Mouse (Mus musculus): ENCODE measurements at regions not wholly inside any gene's neighbourhood (a gene's known extent, or its start where the extent isn't known, plus 50 kb on each side); places are given as distances from the start of the nearest gene placed in this dataset.
"Not testable (repeated sequence)": the region's sequence is repeated elsewhere in the genome, so short reads cannot be mapped to it uniquely, and the experiment has no call there.

- Histone ChIP-seq H3K4me3 (replicated peaks) (no peak overlapping the region), H3K27me3 (ENCODE audit: control insufficient read depth) (no peaks in the 10 kb centered on the region), H3K36me3 (ENCODE audit: control insufficient read depth) (no peaks in the 10 kb centered on the region), H3K4me1 (ENCODE audit: control insufficient read depth) (peaks cover 6% of the 10 kb centered on the region), H3K9me3 (ENCODE audit: control insufficient read depth, low read length) (no peaks in the 10 kb centered on the region)
- TF ChIP-seq GATA1 (IDR thresholded peaks at IDR 0.05; ENCODE audit: low read length) (no peak), TAL1 (IDR thresholded peaks at IDR 0.05; ENCODE audit: low read length) (no peak)
These were observed 94.8 kb upstream of the Mdm1 start for GRCm38 (mm10) chr10:118046831-118047230.

DNA sequence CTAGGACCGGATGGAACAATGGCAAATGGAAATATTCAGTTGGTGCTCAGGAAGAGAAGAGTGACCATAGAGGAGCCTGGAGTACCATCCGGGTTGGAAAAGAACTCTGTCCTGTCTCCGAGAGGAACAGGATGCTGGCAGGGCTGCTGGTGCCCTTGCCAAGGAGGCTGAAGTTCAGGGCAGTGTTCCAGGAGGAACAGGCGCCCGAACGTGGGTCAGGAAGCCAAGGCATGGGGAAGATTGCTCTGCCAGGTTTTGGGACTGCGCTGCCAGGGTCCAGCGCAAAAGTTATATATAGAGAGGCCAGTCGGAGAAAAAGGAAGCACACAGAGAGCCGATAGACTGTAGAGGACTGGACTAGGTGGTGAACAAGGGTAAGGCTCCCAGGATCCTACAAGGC is 92.3 kb upstream of the Mdm1 start:
- H3K36me3 ChIP-seq (ENCODE audit: control insufficient read depth): no peaks in the 10 kb centered on the region
- H3K27me3 ChIP-seq (ENCODE audit: control insufficient read depth): no peaks in the 10 kb centered on the region
- H3K4me1 ChIP-seq (ENCODE audit: control insufficient read depth): peaks cover 6% of the 10 kb centered on the region
- TF ChIP-seq TAL1 (IDR thresholded peaks at IDR 0.05; ENCODE audit: low read length) (no peak), GATA1 (IDR thresholded peaks at IDR 0.05; ENCODE audit: low read length) (no peak)
- no peaks in the 10 kb centered on the region; the same call in 1 of the 2 replicates for H3K9me3 ChIP-seq (ENCODE audit: control insufficient read depth, low read length)
- no peak overlapping the region for H3K4me3 ChIP-seq (replicated peaks)

DNA sequence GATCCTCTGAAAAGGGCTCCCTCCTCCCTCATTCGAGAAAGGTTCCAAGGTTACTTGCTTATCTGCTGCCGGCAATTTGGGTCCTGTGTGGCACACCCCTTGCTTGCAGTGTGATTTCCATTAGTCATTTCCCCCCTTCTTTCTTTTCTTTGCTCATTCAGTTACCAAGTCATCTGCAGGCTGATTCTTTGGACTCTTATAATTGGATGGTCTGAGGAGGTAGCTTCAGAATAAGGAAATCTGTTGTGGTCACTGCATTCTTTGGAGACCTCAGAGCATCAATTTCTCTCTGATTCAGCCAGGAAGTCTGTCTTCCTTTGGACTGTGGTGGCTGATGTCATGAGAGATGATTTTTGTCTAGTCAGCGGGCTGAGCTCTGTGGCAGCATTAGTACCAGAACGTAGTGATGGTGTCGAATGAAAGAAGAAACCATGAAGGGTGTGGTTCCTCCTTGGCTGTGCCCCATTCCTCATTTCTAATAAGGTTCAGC is 91.4 kb upstream of the Mdm1 start:
- Histone ChIP-seq H3K36me3 (ENCODE audit: control insufficient read depth) (no peaks in the 10 kb centered on the region), H3K9me3 (ENCODE audit: control insufficient read depth, low read length) (no peaks in the 10 kb centered on the region; the same call in 1 of the 2 replicates), H3K4me1 (ENCODE audit: control insufficient read depth) (peaks cover 6% of the 10 kb centered on the region), H3K27me3 (ENCODE audit: control insufficient read depth) (no peaks in the 10 kb centered on the region), H3K4me3 (replicated peaks) (no peak overlapping the region)
- TF ChIP-seq TAL1 (IDR thresholded peaks at IDR 0.05; ENCODE audit: low read length): no peak
- TF ChIP-seq GATA1 (IDR thresholded peaks at IDR 0.05; ENCODE audit: low read length): no peak

GRCm38 (mm10) chr10:118052042-118052441 is 89.6 kb upstream of the Mdm1 start:
- Histone ChIP-seq H3K36me3 (ENCODE audit: control insufficient read depth) (no peaks in the 10 kb centered on the region), H3K4me1 (ENCODE audit: control insufficient read depth) (peaks cover 6% of the 10 kb centered on the region), H3K9me3 (ENCODE audit: control insufficient read depth, low read length) (no peaks in the 10 kb centered on the region; the same call in 1 of the 2 replicates), H3K4me3 (replicated peaks) (no peak overlapping the region), H3K27me3 (ENCODE audit: control insufficient read depth) (no peaks in the 10 kb centered on the region)
- TF ChIP-seq GATA1 (IDR thresholded peaks at IDR 0.05; ENCODE audit: low read length) (no peak), TAL1 (IDR thresholded peaks at IDR 0.05; ENCODE audit: low read length) (no peak)

- TF ChIP-seq GATA1 (IDR thresholded peaks at IDR 0.05; ENCODE audit: low read length) (no peak), TAL1 (IDR thresholded peaks at IDR 0.05; ENCODE audit: low read length) (no peak)
- H3K4me1 ChIP-seq (ENCODE audit: control insufficient read depth): peaks cover 6% of the 10 kb centered on the region
- no peak overlapping the region for H3K4me3 ChIP-seq (replicated peaks)
- no peaks in the 10 kb centered on the region; the same call in 1 of the 2 replicates for H3K9me3 ChIP-seq (ENCODE audit: control insufficient read depth, low read length)
- H3K36me3 ChIP-seq (ENCODE audit: control insufficient read depth): no peaks in the 10 kb centered on the region
- H3K27me3 ChIP-seq (ENCODE audit: control insufficient read depth): no peaks in the 10 kb centered on the region
These were observed 89.1 kb upstream of the Mdm1 start for GRCm38 (mm10) chr10:118052477-118052876.

- Histone ChIP-seq H3K9me3 (ENCODE audit: control insufficient read depth, low read length) (peaks cover under 1% of the 10 kb centered on the region; the same call in 1 of the 2 replicates), H3K27me3 (ENCODE audit: control insufficient read depth) (no peaks in the 10 kb centered on the region), H3K4me3 (replicated peaks) (no peak overlapping the region), H3K4me1 (ENCODE audit: control insufficient read depth) (peaks cover 6% of the 10 kb centered on the region), H3K36me3 (ENCODE audit: control insufficient read depth) (no peaks in the 10 kb centered on the region)
- TF ChIP-seq GATA1 (IDR thresholded peaks at IDR 0.05; ENCODE audit: low read length): no peak
- TF ChIP-seq TAL1 (IDR thresholded peaks at IDR 0.05; ENCODE audit: low read length): no peak
These were observed 88.6 kb upstream of the Mdm1 start for GRCm38 (mm10) chr10:118053037-118053436.

- Histone ChIP-seq H3K27me3 (ENCODE audit: control insufficient read depth) (no peaks in the 10 kb centered on the region), H3K4me1 (ENCODE audit: control insufficient read depth) (no peaks in the 10 kb centered on the region), H3K36me3 (ENCODE audit: control insufficient read depth) (no peaks in the 10 kb centered on the region), H3K4me3 (replicated peaks) (no peak overlapping the region), H3K9me3 (ENCODE audit: control insufficient read depth, low read length) (peaks cover 7% of the 10 kb centered on the region)
- TF ChIP-seq TAL1 (IDR thresholded peaks at IDR 0.05; ENCODE audit: low read length) (no peak), GATA1 (IDR thresholded peaks at IDR 0.05; ENCODE audit: low read length) (no peak)
These were observed 84.8 kb upstream of the Mdm1 start for GRCm38 (mm10) chr10:118056789-118057271.

- no peaks in the 10 kb centered on the region for H3K4me1 ChIP-seq (ENCODE audit: control insufficient read depth)
- H3K36me3 ChIP-seq (ENCODE audit: control insufficient read depth): no peaks in the 10 kb centered on the region
- no peak for TF ChIP-seq TAL1 (IDR thresholded peaks at IDR 0.05; ENCODE audit: low read length)
- TF ChIP-seq GATA1 (IDR thresholded peaks at IDR 0.05; ENCODE audit: low read length): no peak
- H3K4me3 ChIP-seq (replicated peaks): no peak overlapping the region
- H3K27me3 ChIP-seq (ENCODE audit: control insufficient read depth): no peaks in the 10 kb centered on the region
- peaks cover 12% of the 10 kb centered on the region for H3K9me3 ChIP-seq (ENCODE audit: control insufficient read depth, low read length)
These were observed 84.1 kb upstream of the Mdm1 start for GRCm38 (mm10) chr10:118057516-118057915.

- H3K4me3 ChIP-seq (replicated peaks): no peak overlapping the region
- no peaks in the 10 kb centered on the region for H3K36me3 ChIP-seq (ENCODE audit: control insufficient read depth)
- peaks cover 17% of the 10 kb centered on the region for H3K9me3 ChIP-seq (ENCODE audit: control insufficient read depth, low read length)
- H3K4me1 ChIP-seq (ENCODE audit: control insufficient read depth): peaks cover 21% of the 10 kb centered on the region
- H3K27me3 ChIP-seq (ENCODE audit: control insufficient read depth): no peaks in the 10 kb centered on the region
- TF ChIP-seq TAL1 (IDR thresholded peaks at IDR 0.05; ENCODE audit: low read length) (peak; percentile 35; the same call in 1 of the 3 replicates), GATA1 (IDR thresholded peaks at IDR 0.05; ENCODE audit: low read length) (no peak)
These were observed 76.8 kb upstream of the Mdm1 start for GRCm38 (mm10) chr10:118064816-118065216.

GRCm38 (mm10) chr10:118076341-118076740 is 65.3 kb upstream of the Mdm1 start:
- H3K4me1 ChIP-seq (ENCODE audit: control insufficient read depth); H3K4me3 ChIP-seq (replicated peaks); H3K36me3 ChIP-seq (ENCODE audit: control insufficient read depth): not testable (repeated sequence)

More at GRCm38 (mm10) chr10:118076341-118076740, 65.3 kb upstream of the Mdm1 start:
- not testable (repeated sequence) for H3K27me3 ChIP-seq (ENCODE audit: control insufficient read depth); H3K9me3 ChIP-seq (ENCODE audit: control insufficient read depth, low read length)

Measured in erythroblast, embryonic 14.5 days (primary cell).